Mouse (Mus musculus) megakaryocyte, adult 5-6 weeks (primary cell): ENCODE data around the gene F8a. TPM values are rescaled to one million over a fixed set of nuclear protein-coding genes. Genes with fewer than 3 reads are reported as not detected.
"Not testable (repeated sequence)": the region's sequence is repeated elsewhere in the genome, so short reads cannot be mapped to it uniquely, and the experiment has no call there.

Experiments
- ATAC-seq: 2 replicates; pipeline ENCODE4 v1.8.0; 2016; ENCODE audit warnings: mild to moderate bottlenecking, inconsistent platforms; ENCODE audit not compliant: poor library complexity, severe bottlenecking
- total RNA-seq, 2 experiments: library from RNA; stranded (forward) in 1 of 2; stranded (reverse) in 1 of 2; fragments of 153-499, 151-499 nt in 1 of 2; fragments of 221-1000, 200-1000 nt in 1 of 2; gene quantifications; 2 replicates each; pipeline versions ENCODE4 v1.2.3 to v1.2.4; 2015 to 2017

F8a gene
- total RNA-seq (2015) (4.0 and 4.7 TPM in 2 replicates), total RNA-seq (2017) (3.9 and 4.1 TPM in 2 replicates)

DNA sequence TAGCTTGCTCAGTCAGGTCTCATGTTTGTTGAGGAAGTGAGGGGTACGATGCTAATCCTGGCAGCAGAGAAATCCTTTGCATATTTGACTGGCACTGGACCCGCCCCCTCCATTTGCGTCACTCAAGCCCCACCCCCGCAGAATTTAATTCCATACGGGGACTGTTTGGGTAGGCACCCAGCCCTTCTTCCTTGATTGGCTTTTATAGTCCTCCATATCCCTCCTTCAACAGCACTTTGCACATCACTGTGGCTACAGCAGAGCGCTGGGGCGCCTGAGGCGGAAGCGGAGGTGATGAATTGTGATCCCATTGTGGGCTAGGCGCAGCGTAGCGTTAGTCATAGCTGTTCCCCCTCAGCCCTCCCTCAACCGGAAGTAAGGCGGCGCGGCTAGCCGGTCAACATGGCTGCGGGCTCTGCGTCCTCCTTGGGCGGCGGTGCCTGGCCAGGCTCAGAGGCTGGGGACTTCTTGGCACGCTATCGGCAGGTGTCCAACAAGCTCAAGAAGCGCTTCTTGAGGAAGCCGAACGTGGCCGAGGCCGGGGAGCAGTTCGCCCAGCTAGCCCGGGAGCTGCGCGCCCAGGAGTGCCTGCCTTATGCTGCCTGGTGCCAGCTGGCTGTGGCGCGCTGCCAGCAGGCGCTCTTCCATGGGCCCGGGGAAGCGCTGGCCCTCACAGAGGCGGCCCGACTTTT lies at the start of gene F8a:
Gene F8a (plus strand): TSS at position 378 of the 692 bp plus-strand sequence.
- peak; percentile 94 for ATAC-seq

DNA sequence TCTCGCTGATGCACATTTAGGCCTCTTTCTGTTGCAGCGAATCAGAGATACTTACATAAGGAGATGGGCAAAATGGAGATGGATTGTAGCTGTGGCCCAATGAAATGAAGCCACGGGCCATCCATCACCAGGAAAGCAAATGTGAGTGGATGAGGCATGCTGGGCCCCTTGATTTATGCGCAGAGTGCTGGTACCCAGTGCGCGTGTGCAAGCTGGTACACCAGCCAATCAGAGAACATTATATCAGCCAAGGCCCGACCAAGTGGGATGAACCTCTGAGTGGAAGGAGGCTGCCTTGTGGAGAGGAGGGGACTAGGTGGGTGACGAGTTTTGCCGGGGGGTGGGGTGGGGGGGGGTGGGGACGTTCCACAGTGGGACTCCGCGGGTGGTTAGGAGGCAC lies 36.2 kb upstream of the F8a start, which contains the start of gene Xlr3b:
Gene Xlr3b (plus strand): TSS at position 274 of the 400 bp plus-strand sequence.
- ATAC-seq: not testable (repeated sequence)

DNA sequence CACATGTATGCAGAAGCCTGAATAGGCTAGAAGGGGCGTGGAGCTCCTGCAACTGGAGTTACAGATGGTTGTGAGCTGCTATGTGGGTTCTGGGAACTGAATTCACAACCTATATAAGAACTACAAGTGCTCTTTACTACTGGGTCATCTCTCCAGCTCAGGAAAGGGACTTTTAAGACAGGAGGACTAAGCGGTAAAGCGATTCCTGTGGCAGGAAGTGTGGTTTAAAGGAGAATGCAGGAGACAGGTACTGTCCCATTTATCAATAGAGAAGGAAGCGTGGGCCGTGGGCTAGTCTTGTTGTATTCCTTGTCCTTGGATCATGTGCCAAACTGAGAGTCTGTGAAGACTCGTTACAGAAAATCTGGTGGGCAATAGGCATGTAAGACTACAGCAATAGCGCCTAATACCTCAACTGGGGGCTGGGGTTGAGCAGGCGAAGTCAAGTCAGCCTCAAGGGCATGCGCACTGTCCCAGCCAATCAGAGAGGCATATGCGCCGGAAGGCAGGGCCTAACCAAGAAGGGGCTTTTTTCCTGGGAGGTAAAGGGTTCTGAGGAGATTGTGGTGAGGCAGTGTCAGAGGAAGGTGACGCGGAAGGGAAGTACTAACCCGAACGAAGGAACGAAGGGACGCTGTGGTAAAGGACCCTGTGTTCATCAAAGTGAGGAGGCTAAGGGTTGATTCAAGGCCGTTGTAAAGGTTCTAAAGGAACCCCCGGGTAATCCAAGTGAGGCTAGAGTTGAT lies 14.1 kb upstream of the F8a start, which contains the start of gene Xlr4b:
Gene Xlr4b (plus strand): TSS at position 515 of the 746 bp plus-strand sequence.
- ATAC-seq: not testable (repeated sequence)

DNA sequence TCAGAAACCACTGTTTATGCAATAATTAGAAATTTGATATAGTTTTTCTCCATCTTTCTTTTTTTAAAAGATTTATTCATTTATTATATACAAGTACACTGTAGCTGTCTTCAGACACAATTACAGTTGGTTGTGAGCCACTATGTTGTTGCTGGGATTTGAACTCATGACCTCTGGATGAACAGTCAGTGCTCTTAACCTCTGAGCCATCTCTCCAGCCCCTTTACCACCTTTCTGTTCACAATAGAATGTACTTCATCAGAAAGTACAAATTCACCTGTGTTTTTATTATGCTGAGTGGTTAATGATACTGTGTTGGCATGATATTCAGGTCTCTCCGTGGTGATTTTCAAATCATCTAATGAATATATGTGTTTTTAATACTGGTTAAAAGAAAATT lies 2.7 kb upstream of the F8a start:
- no peak for ATAC-seq

DNA sequence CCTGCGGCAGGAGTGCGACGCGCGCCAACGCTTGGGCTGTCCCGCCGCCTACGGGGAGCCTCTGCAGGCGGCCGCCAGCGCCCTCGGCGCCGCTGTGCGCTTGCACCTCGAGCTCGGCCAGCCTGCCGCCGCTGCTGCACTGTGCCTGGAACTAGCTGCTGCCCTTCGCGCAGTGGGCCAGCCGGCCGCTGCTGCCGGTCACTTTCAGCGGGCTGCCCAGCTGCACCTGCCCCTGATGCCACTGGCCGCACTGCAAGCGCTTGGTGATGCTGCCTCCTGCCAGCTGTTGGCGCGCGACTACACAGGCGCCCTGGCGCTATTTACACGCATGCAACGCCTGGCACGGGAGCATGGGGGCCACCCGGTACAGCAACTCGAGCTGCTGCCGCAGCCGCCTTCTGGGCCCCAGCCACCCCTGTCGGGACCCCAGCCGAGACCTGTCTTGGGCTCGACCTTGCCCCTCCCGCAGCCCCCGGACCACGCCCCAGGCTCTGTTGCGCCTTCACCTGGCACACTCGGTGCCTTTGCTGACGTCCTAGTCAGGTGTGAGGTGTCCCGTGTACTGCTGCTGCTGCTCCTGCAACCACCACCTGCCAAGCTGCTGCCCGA lies 619 bp downstream of the F8a start:
- peak; percentile 50 for ATAC-seq

DNA sequence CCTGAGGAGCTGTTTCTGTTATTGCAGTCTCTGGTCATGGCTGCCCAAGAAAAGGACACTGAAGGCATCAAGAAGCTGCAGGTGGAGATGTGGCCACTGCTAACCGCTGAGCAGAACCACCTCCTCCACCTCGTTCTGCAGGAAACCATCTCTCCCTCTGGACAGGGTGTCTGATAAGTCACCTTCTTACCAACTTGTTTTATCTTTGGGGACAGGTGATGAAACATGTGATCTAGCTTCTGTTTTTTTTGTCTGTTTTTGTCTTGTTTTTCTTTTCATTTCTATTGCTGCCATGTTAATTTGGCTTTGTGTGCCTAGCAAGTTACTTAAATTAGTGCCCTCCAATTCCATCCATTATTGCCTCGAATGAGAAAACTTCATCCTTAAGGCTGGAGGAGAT lies 1.2 kb downstream of the F8a start:
- ATAC-seq: no peak

DNA sequence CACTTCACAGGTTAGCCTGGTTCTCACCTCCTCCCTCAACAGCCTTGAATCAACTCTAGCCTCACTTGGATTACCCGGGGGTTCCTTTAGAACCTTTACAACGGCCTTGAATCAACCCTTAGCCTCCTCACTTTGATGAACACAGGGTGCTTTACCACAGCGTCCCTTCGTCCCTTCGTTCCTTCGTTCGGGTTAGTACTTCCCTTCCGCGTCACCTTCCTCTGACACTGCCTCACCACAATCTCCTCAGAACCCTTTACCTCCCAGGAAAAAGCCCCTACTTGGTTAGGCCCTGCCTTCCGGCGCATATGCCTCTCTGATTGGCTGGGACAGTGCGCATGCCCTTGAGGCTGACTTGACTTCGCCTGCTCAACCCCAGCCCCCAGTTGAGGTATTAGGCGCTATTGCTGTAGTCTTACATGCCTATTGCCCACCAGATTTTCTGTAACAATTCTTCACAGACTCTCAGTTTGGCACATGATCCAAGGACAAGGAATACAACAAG lies 14.8 kb downstream of the F8a start, which contains the start of gene Xlr4c:
Gene Xlr4c (minus strand): TSS at position 310 of the 505 bp plus-strand sequence.
- not testable (repeated sequence) for ATAC-seq

DNA sequence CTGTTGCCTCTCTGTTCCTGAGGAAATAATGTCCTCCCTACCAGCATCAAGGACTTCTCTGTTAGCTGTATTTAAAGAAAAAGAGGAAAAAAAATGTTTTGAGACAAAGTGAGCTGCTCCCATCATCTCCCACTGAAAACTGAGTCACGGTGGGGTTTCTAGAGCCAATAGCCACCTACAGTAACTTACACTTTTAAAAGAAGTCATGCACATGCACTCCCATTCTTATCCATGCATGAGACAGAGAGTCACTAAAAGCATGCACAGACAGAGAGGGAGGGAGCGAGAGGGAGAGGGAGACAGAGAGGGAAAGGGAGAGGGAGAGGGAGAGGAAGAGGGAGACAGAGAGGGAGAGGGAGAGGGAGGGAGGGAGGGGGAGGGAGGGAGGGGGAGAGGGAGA lies 34.3 kb downstream of the F8a start:
- ATAC-seq: not testable (repeated sequence)

DNA sequence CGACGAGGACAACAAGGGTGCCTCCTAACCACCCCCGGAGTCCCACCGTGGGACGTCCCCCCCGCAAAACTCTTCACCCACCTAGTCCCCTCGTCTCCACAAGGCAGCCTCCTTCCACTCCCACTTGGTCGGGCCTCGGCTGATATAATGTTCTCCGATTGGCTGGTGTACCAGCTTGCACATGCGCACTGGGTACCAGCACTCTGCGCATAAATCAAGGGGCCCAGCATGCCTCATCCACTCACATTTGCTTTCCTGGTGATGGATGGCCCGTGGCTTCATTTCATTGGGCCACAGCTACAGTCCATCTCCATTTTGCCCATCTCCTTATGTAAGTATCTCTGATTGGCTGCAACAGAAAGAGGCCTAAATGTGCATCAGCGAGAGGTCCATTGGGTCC lies 37.2 kb downstream of the F8a start, which contains the start of gene Xlr3c:
Gene Xlr3c (minus strand): TSS at position 121 of the 400 bp plus-strand sequence.
- not testable (repeated sequence) for ATAC-seq

Other genes starting within 250 kb of the F8a start
- not detected in 2 replicates for gene Zfp185, start 241.0 kb upstream of the F8a start, total RNA-seq (2015)
- gene Zfp185, start 241.0 kb upstream of the F8a start, total RNA-seq (2017): not detected in 2 replicates
- gene Pnma5, start 191.2 kb upstream of the F8a start, total RNA-seq (2015): not detected in 2 replicates
- gene Pnma5, start 191.2 kb upstream of the F8a start, total RNA-seq (2017): not detected in 2 replicates
- gene Pnma3, start 163.5 kb upstream of the F8a start, total RNA-seq (2015): not detected in 2 replicates
- not detected in 2 replicates for gene Pnma3, start 163.5 kb upstream of the F8a start, total RNA-seq (2017)
- 6.4 and 9.1 TPM in 2 replicates for gene Xlr4a, start 145.8 kb upstream of the F8a start, total RNA-seq (2015)
- gene Xlr4a, start 145.8 kb upstream of the F8a start, total RNA-seq (2017): 0.45 and 7.4 TPM in 2 replicates
- not detected in 2 replicates for gene Xlr3a, start 131.2 kb upstream of the F8a start, total RNA-seq (2015)
- 0.22 and 0.37 TPM in 2 replicates for gene Xlr3a, start 131.2 kb upstream of the F8a start, total RNA-seq (2017)
- gene Gm14685, start 111.2 kb upstream of the F8a start, total RNA-seq (2015): not detected in 2 replicates
- not detected in 2 replicates for gene Gm14685, start 111.2 kb upstream of the F8a start, total RNA-seq (2017)
- not detected in 2 replicates for gene Xlr5b, start 79.5 kb upstream of the F8a start, total RNA-seq (2015)
- not detected in 2 replicates for gene Xlr5b, start 79.5 kb upstream of the F8a start, total RNA-seq (2017)
- not detected in 2 replicates for gene DXBay18, start 78.8 kb upstream of the F8a start, total RNA-seq (2015)
- gene DXBay18, start 78.8 kb upstream of the F8a start, total RNA-seq (2017): not detected in 2 replicates
- gene Spin2d, start 51.3 kb upstream of the F8a start, total RNA-seq (2015): not detected in 2 replicates
- gene Spin2d, start 51.3 kb upstream of the F8a start, total RNA-seq (2017): not detected in 2 replicates
- gene Xlr3b, start 36.1 kb upstream of the F8a start, total RNA-seq (2015): 3.9 and 8.3 TPM in 2 replicates
- gene Xlr3b, start 36.1 kb upstream of the F8a start, total RNA-seq (2017): 2.9 and 3.3 TPM in 2 replicates
- gene Xlr4b, start 14.0 kb upstream of the F8a start, total RNA-seq (2015): 7.1 and 12.5 TPM in 2 replicates
- 8.4 and 10.8 TPM in 2 replicates for gene Xlr4b, start 14.0 kb upstream of the F8a start, total RNA-seq (2017)
- gene Xlr4c, start 14.8 kb downstream of the F8a start, total RNA-seq (2015): 2.3 and 2.8 TPM in 2 replicates
- 6.5 and 9.3 TPM in 2 replicates for gene Xlr4c, start 14.8 kb downstream of the F8a start, total RNA-seq (2017)
- gene Xlr3c, start 37.1 kb downstream of the F8a start, total RNA-seq (2015): not detected in 2 replicates
- gene Xlr3c, start 37.1 kb downstream of the F8a start, total RNA-seq (2017): 0.07 TPM in 1 of 2 replicates, not detected in the other
- gene Xlr5a, start 64.7 kb downstream of the F8a start, total RNA-seq (2015): not detected in 2 replicates
- not detected in 2 replicates for gene Xlr5a, start 64.7 kb downstream of the F8a start, total RNA-seq (2017)
- not detected in 2 replicates for gene Xlr5c, start 64.7 kb downstream of the F8a start, total RNA-seq (2015)
- not detected in 2 replicates for gene Xlr5c, start 64.7 kb downstream of the F8a start, total RNA-seq (2017)
- gene Gm45015, start 108.5 kb downstream of the F8a start, total RNA-seq (2015): not detected in 2 replicates
- gene Gm45015, start 108.5 kb downstream of the F8a start, total RNA-seq (2017): not detected in 2 replicates
- 5.3 and 6.8 TPM in 2 replicates for gene Zfp275, start 114.3 kb downstream of the F8a start, total RNA-seq (2015)
- 3.5 and 4.3 TPM in 2 replicates for gene Zfp275, start 114.3 kb downstream of the F8a start, total RNA-seq (2017)
- gene Gm18336, start 170.4 kb downstream of the F8a start, total RNA-seq (2015): not detected in 2 replicates
- gene Gm18336, start 170.4 kb downstream of the F8a start, total RNA-seq (2017): not detected in 2 replicates
- gene Zfp92, start 182.8 kb downstream of the F8a start, total RNA-seq (2015): not detected in 2 replicates
- gene Zfp92, start 182.8 kb downstream of the F8a start, total RNA-seq (2017): not detected in 2 replicates
- not detected in 2 replicates for gene Trex2, start 207.1 kb downstream of the F8a start, total RNA-seq (2015)
- gene Trex2, start 207.1 kb downstream of the F8a start, total RNA-seq (2017): not detected in 2 replicates
- gene Haus7, start 230.8 kb downstream of the F8a start, total RNA-seq (2015): 15.7 and 19.7 TPM in 2 replicates
- 21.9 and 24.8 TPM in 2 replicates for gene Haus7, start 230.8 kb downstream of the F8a start, total RNA-seq (2017)